Mouse (Mus musculus) bone marrow, adult 2 months (tissue): ENCODE measurements around the gene Rnf115. TPM values are rescaled to one million over a fixed set of nuclear protein-coding genes. Genes with fewer than 3 reads are reported as not detected.
"Not testable (repeated sequence)": the region's sequence is repeated elsewhere in the genome, so short reads cannot be mapped to it uniquely, and the experiment has no call there.

Experiments used
- H3K27ac ChIP-seq: fragments of 200-500 bp; 2 replicates; pipeline ENCODE4 v1.5.1; 2012; ENCODE audit warnings: low read depth, mild to moderate bottlenecking, control low read depth, inconsistent platforms, low read length; ENCODE audit not compliant: control insufficient read depth, poor library complexity, insufficient read depth
- H3K4me1 ChIP-seq: fragments of 200-500 bp; 2 replicates; pipeline ENCODE4 v1.6.1; 2011; ENCODE audit warnings: low read length; ENCODE audit not compliant: control insufficient read depth, insufficient read depth
- H3K4me3 ChIP-seq: fragments of 200-500 bp; replicated peaks from 2 replicates; pipeline ENCODE3; 2011; ENCODE audit warnings: mild to moderate bottlenecking, low read depth, low read length, control low read depth; ENCODE audit not compliant: control insufficient read depth
- CTCF ChIP-seq: fragments of 200-500 bp; IDR thresholded peaks from 2 replicates; pipeline ENCODE4 v1.5.1; 2011; ENCODE audit warnings: low read length, control low read depth; ENCODE audit not compliant: control insufficient read depth, insufficient read depth
- POLR2A ChIP-seq: fragments of 200-500 bp; IDR thresholded peaks from 2 replicates; pipeline ENCODE4 v1.6.1; 2011; ENCODE audit warnings: low read depth, mild to moderate bottlenecking, control low read depth, low read length, borderline replicate concordance; ENCODE audit not compliant: control insufficient read depth
- WGBS: fragments of 180-500 bp; shearing (Covaris S2); methylation state at CpG from one replicate; pipeline ENCODE4 v1.1.7; 2018; 5-methylcytosine and 5-hydroxymethylcytosine counted together
- polyA plus RNA-seq: library from polyadenylated mRNA; stranded (reverse); fragments of >200 nt; gene quantifications from 2 replicates; pipeline ENCODE4 v1.2.4, GENCODE M21; 2011; ENCODE audit warnings: low replicate concordance; ENCODE audit not compliant: missing spikeins, insufficient read depth, insufficient read length

The Rnf115 gene
- 12.2 and 17.2 TPM in 2 replicates for polyA plus RNA-seq

- TF ChIP-seq CTCF (no peak), POLR2A (peak; percentile 37; the same call in 1 of the 2 replicates)
- Histone ChIP-seq H3K4me1 (no peaks in the 10 kb centered on the region), H3K4me3 (peak within 1 kb of the TSS; percentile 96), H3K27ac (peak within 1 kb of the TSS; percentile 81)
- under 1% methylated on average over 52 of the region's 52 CpGs for WGBS
Observed at GRCm38 (mm10) chr3:96727343-96727827, at the start of gene Rnf115, which contains the start of gene Polr3c. Gene Rnf115, plus strand, starts transcription at chr3:96727664. Gene Polr3c, minus strand, starts transcription at chr3:96727628.

- H3K4me1 ChIP-seq: no peaks in the 10 kb centered on the region
- TF ChIP-seq CTCF: no peak
- TF ChIP-seq POLR2A: no peak
- 75% methylated on average over 7 of the region's 7 CpGs for WGBS
- H3K27ac ChIP-seq: no peak overlapping the region
- no peak overlapping the region for H3K4me3 ChIP-seq
Observed at GRCm38 (mm10) chr3:96678456-96678855, 49.0 kb upstream of the Rnf115 start.

DNA sequence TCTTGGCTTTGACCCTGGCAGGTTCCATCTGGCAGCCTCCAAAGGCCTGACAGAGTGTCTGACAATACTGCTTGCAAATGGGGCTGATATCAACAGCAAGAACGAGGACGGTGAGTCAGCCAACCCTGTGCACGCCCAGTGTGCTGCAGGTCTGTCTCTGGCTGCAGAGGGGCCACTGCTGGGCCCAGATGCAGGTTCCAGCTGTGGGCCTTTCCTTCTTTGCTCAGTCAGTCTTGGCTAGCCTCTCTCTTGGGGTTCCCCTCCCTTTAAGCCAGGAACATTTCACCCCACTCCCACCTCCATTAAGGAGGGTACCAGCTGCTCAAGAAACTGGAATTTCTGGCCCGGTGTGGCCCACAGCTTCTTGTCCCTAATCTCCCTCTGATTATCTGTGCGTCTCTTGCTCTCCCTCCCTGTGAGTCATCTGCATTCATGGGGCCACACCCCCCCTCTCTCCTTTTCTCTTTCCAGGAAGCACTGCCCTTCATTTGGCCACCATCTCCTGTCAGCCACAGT lies 48.2 kb upstream of the Rnf115 start:
- 54% methylated on average over 5 of the region's 5 CpGs for WGBS
- Histone ChIP-seq H3K27ac (no peak overlapping the region), H3K4me1 (no peaks in the 10 kb centered on the region), H3K4me3 (no peak overlapping the region)
- TF ChIP-seq CTCF (no peak), POLR2A (no peak)

- TF ChIP-seq POLR2A (no peak), CTCF (no peak)
- Histone ChIP-seq H3K4me1 (no peaks in the 10 kb centered on the region), H3K27ac (no peak overlapping the region), H3K4me3 (no peak overlapping the region)
- 47% methylated on average over 12 of the region's 12 CpGs for WGBS
Observed at GRCm38 (mm10) chr3:96680269-96680956, 47.1 kb upstream of the Rnf115 start.

DNA sequence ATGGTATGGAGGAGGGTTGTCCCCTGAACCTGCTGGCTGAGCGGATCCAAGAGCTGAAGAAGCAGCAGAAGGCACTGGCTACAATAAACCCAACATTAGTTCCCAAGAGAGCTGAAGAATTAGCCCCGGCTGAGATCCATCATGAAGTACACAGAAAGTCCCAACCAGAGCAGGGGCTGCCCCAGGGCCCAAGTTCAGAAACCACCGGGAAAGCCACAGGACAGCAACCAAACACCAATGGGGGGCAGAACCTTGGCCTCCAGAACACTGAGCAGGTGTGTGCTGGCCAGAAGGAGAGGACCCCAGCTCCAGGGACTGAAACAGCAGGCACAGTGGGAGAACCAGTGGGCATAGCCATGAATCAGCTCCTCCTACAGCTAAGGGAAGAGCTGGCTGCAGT lies 44.0 kb upstream of the Rnf115 start:
- no peak overlapping the region for H3K4me3 ChIP-seq
- TF ChIP-seq POLR2A: no peak
- TF ChIP-seq CTCF: no peak
- H3K4me1 ChIP-seq: no peaks in the 10 kb centered on the region
- WGBS: 85% methylated on average over 3 of the region's 3 CpGs
- H3K27ac ChIP-seq: no peak overlapping the region

GRCm38 (mm10) chr3:96684151-96684821 lies 43.2 kb upstream of the Rnf115 start:
- TF ChIP-seq POLR2A: no peak
- no peak for TF ChIP-seq CTCF
- Histone ChIP-seq H3K4me1 (no peaks in the 10 kb centered on the region), H3K4me3 (no peak overlapping the region), H3K27ac (no peak overlapping the region)
- 56% methylated on average over 17 of the region's 17 CpGs for WGBS

DNA sequence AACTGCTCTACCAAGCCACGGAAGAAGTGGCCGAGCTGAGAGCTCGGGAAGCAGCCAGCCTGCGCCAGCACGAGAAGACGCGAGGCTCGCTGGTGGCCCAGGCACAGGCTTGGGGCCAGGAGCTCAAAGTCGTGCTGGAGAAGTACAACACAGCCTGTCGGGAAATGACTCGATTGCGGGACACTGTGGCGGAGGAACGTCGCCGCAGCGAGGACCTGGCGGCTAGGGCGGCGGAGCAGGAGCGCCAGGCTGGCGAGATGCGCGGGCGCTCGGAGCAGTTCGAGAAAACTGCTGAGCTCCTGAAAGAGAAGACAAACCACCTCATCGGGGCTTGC lies 42.7 kb upstream of the Rnf115 start:
- no peak overlapping the region for H3K4me3 ChIP-seq
- no peak overlapping the region for H3K27ac ChIP-seq
- TF ChIP-seq POLR2A: no peak
- TF ChIP-seq CTCF: no peak
- H3K4me1 ChIP-seq: no peaks in the 10 kb centered on the region
- 23% methylated on average over 28 of the region's 28 CpGs for WGBS

GRCm38 (mm10) chr3:96686057-96686456 lies 41.4 kb upstream of the Rnf115 start:
- not testable (repeated sequence) for H3K4me3 ChIP-seq, H3K27ac ChIP-seq, H3K4me1 ChIP-seq
- 86% methylated on average over 5 of the region's 5 CpGs for WGBS
